Mouse (Mus musculus) heart, embryonic 14.5 days (tissue): ENCODE results near the gene Prnp. TPM values are rescaled to one million over a fixed set of nuclear protein-coding genes. Genes with fewer than 3 reads are reported as not detected.

Experiments
- ATAC-seq: fragments of 200-750 bp; cut with Nextera tagmentation; 2 replicates; pipeline ENCODE4 v1.8.0; 2017; ENCODE audit warnings: low read depth, moderate TSS enrichment; ENCODE audit not compliant: insufficient number of reproducible peaks, insufficient read depth, low FRiP score
- H3K27ac ChIP-seq, 2 experiments: fragments of 200-500 bp in 1 of 2; fragments of 300-500 bp in 1 of 2; sonication (generic) in 1 of 2; replicated peaks in 1 of 2; 2 replicates each; pipeline ENCODE4 v1.5.1; 2012 to 2014; ENCODE audit warnings: low read depth in 2 of 2, low read length in 2 of 2, control low read depth in 1 of 2, mild to moderate bottlenecking in 1 of 2, mixed read lengths in 1 of 2; ENCODE audit not compliant: control insufficient read depth in 1 of 2, insufficient read depth in 1 of 2
- H3K27me3 ChIP-seq: fragments of 300-500 bp; sonication (generic); 2 replicates; pipeline ENCODE4 v1.6.1; 2014; ENCODE audit warnings: mild to moderate bottlenecking, low read length, control low read depth; ENCODE audit not compliant: control insufficient read depth, insufficient read depth
- H3K36me3 ChIP-seq: fragments of 300-500 bp; sonication (generic); 2 replicates; pipeline ENCODE4 v1.6.1; 2014; ENCODE audit warnings: mild to moderate bottlenecking, control low read depth, low read length, mixed read lengths; ENCODE audit not compliant: control insufficient read depth, insufficient read depth
- H3K4me1 ChIP-seq, 2 experiments: fragments of 200-500 bp in 1 of 2; fragments of 300-500 bp in 1 of 2; sonication (generic) in 1 of 2; 2 replicates each; pipeline ENCODE4 v1.6.1; 2012 to 2014; ENCODE audit warnings: low read length in 2 of 2, control low read depth in 1 of 2, mixed read lengths in 1 of 2; ENCODE audit not compliant: control insufficient read depth in 2 of 2, insufficient read depth in 2 of 2
- H3K4me2 ChIP-seq: fragments of 300-500 bp; sonication (generic); 2 replicates; pipeline ENCODE4 v1.6.1; 2014; ENCODE audit warnings: mild to moderate bottlenecking, low read length
- H3K4me3 ChIP-seq, 2 experiments: fragments of 200-500 bp in 1 of 2; fragments of 300-500 bp in 1 of 2; sonication (generic) in 1 of 2; 2 replicates each; pipeline ENCODE4 v1.5.1; 2012 to 2014; ENCODE audit warnings: low read length in 2 of 2, mild to moderate bottlenecking in 2 of 2, control low read depth in 1 of 2, low read depth in 1 of 2, moderate library complexity in 1 of 2; ENCODE audit not compliant: control insufficient read depth in 1 of 2, insufficient read depth in 1 of 2
- H3K9ac ChIP-seq: fragments of 300-500 bp; sonication (generic); 2 replicates; pipeline ENCODE4 v1.6.1; 2014; ENCODE audit warnings: mild to moderate bottlenecking, low read length
- H3K9me3 ChIP-seq: fragments of 300-500 bp; sonication (generic); 2 replicates; pipeline ENCODE4 v1.6.1; 2016; ENCODE audit warnings: low read length, control low read depth; ENCODE audit not compliant: control insufficient read depth
- WGBS: fragments of 180-500 bp; shearing (Covaris S2); extraction: QIAGEN DNeasy Blood & Tissue Kit; methylation state at CpG from one replicate; pipeline ENCODE4 v1.1.7; 2014; 5-methylcytosine and 5-hydroxymethylcytosine counted together
- polyA plus RNA-seq: library from polyadenylated mRNA; unstranded; fragments of >200 nt; fragmentation: Nextera tagmentation; extraction: Ambion mirVana; gene quantifications from 2 replicates; pipeline ENCODE4 v1.2.1, GENCODE M21; 2014

Prnp gene
- polyA plus RNA-seq = 69.1 and 75.7 TPM in 2 replicates

- Histone ChIP-seq H3K9ac (peak within 1 kb of the TSS; percentile 88), H3K27ac (peak within 1 kb of the TSS; percentile 78 to 88), H3K36me3 (0 out of 2 replicates have a peak, but pooled peaks cover 5% of the 10 kb centered on the region), H3K4me3 (peak within 1 kb of the TSS; percentile 65 to 66), H3K9me3 (no peaks in the 10 kb centered on the region), H3K27me3 (no peaks in the 10 kb centered on the region), H3K4me2 (peak within 1 kb of the TSS; percentile 73), H3K4me1 (peaks cover 13 to 30% of the 10 kb centered on the region in 2 experiments)
- peak; percentile 86 for ATAC-seq
- 4% methylated on average over 52 of the region's 52 CpGs for WGBS
Observed at GRCm38 (mm10) chr2:131909683-131910572, at the start of gene Prnp, which contains the start of gene Prn. Prnp (plus strand) TSS chr2:131909928. Prn (plus strand) TSS chr2:131909957.

- H3K4me2 ChIP-seq = no peak overlapping the region
- H3K27ac ChIP-seq = no peak overlapping the region
- no peaks in the 10 kb centered on the region for H3K36me3 ChIP-seq
- no peak for ATAC-seq
- H3K27me3 ChIP-seq = no peaks in the 10 kb centered on the region
- H3K9me3 ChIP-seq = no peaks in the 10 kb centered on the region
- no peak overlapping the region for H3K4me3 ChIP-seq
- H3K4me1 ChIP-seq = no peaks in the 10 kb centered on the region
- no peak overlapping the region for H3K9ac ChIP-seq
- WGBS = 60% methylated on average over 3 of the region's 3 CpGs
Observed at GRCm38 (mm10) chr2:131862617-131863275, 47.0 kb upstream of the Prnp start.

DNA sequence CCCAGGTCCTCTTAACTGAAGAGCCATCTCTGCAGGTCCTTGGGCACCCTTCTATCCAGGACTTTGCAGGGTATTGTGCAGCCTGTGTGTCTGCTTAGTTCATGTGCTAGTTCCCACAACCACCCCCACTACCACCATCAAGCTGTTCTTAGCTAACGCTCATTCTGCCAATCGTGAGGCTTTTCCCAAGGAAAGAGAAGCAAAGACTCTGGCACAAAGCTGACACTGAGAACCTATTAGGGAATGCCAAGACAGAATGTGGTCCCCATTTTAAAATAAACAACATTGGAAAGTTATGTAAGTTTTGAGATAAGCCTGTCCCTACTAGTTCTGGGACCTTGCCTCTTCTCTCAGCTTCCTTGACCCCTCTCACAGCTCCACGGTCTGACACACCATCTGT, 46.3 kb upstream of the Prnp start:
- Histone ChIP-seq H3K9me3 (no peaks in the 10 kb centered on the region), H3K36me3 (no peaks in the 10 kb centered on the region), H3K27me3 (no peaks in the 10 kb centered on the region), H3K4me2 (no peak overlapping the region), H3K27ac (no peak overlapping the region), H3K4me3 (no peak overlapping the region), H3K4me1 (no peaks in the 10 kb centered on the region), H3K9ac (no peak overlapping the region)
- 65% methylated on average over 3 of the region's 3 CpGs for WGBS
- no peak for ATAC-seq

GRCm38 (mm10) chr2:131864262-131864796, 45.4 kb upstream of the Prnp start:
- Histone ChIP-seq H3K36me3 (no peaks in the 10 kb centered on the region), H3K4me2 (no peak overlapping the region), H3K9ac (no peak overlapping the region), H3K27me3 (no peaks in the 10 kb centered on the region), H3K27ac (no peak overlapping the region), H3K4me3 (no peak overlapping the region), H3K9me3 (no peaks in the 10 kb centered on the region), H3K4me1 (no peaks in the 10 kb centered on the region)
- WGBS = 77% methylated on average over 2 of the region's 2 CpGs
- ATAC-seq = no peak

DNA sequence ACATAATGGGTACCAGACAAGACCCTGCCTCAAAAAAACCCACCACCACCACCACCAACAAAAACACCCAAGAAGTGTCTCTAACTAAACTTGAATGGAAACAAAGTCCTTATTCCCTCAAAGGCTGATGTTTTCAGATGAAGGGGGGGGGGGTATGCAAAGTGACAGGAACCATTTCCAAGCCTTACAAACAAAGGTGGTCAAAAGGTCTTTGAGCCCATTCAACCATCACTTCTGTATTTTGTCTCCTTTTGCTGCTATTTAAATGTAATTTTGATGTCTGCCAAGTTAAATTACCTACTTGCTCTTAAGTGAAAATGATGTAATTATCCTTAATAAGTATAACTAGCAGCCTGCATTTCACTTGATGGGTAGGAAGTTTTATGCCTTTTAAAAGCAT, 43.1 kb upstream of the Prnp start:
- no peaks in the 10 kb centered on the region for H3K36me3 ChIP-seq
- H3K4me1 ChIP-seq = no peaks in the 10 kb centered on the region
- no peak overlapping the region for H3K4me3 ChIP-seq
- no peaks in the 10 kb centered on the region for H3K9me3 ChIP-seq
- H3K4me2 ChIP-seq = no peak overlapping the region
- no peaks in the 10 kb centered on the region for H3K27me3 ChIP-seq
- no peak overlapping the region for H3K27ac ChIP-seq
- H3K9ac ChIP-seq = no peak overlapping the region
- no peak for ATAC-seq

DNA sequence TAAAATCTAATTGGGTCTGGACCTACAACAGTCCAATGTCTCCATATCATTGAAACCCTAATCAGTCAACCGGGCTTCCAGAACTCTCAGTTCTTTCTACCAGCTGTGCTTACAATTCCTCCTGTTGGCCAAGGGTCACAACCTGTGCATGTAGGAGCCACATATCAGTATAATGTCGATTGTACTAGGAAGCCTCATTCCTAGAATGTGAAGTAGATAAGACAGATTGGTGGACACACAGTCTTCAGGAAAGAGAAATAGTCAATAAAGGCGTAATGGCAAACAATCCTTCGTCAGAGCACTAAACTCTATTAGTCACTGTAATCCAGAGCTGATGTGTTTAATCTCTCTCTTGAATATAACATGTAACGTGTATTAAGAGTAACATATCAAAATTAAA, 40.7 kb upstream of the Prnp start:
- Histone ChIP-seq H3K27me3 (no peaks in the 10 kb centered on the region), H3K36me3 (no peaks in the 10 kb centered on the region), H3K4me2 (no peak overlapping the region), H3K27ac (no peak overlapping the region), H3K9me3 (no peaks in the 10 kb centered on the region), H3K4me1 (no peaks in the 10 kb centered on the region), H3K9ac (no peak overlapping the region), H3K4me3 (no peak overlapping the region)
- ATAC-seq = no peak
- WGBS = 78% methylated on average over 5 of the region's 5 CpGs

GRCm38 (mm10) chr2:131873376-131873775, 36.4 kb upstream of the Prnp start:
- no peak overlapping the region for H3K4me2 ChIP-seq
- H3K9ac ChIP-seq = no peak overlapping the region
- H3K9me3 ChIP-seq = no peaks in the 10 kb centered on the region
- H3K4me3 ChIP-seq = no peak overlapping the region
- ATAC-seq = no peak
- H3K27ac ChIP-seq = no peak overlapping the region
- H3K27me3 ChIP-seq = no peaks in the 10 kb centered on the region
- no peaks in the 10 kb centered on the region for H3K36me3 ChIP-seq
- no peaks in the 10 kb centered on the region for H3K4me1 ChIP-seq
- WGBS = 72% methylated on average over 1 of the region's 1 CpGs
